Mouse (Mus musculus) cerebellum, postnatal 10 days (tissue): ENCODE measurements around the gene Pidd1.
"Not testable (repeated sequence)": the region's sequence is repeated elsewhere in the genome, so short reads cannot be mapped to it uniquely, and the experiment has no call there.

Experiments used
- DNase-seq, 2 experiments: peaks; one replicate each; pipeline ENCODE4 v3.0.0; 2021; ENCODE audit warnings: mixed read lengths in 2 of 2

Pidd1 gene

DNA sequence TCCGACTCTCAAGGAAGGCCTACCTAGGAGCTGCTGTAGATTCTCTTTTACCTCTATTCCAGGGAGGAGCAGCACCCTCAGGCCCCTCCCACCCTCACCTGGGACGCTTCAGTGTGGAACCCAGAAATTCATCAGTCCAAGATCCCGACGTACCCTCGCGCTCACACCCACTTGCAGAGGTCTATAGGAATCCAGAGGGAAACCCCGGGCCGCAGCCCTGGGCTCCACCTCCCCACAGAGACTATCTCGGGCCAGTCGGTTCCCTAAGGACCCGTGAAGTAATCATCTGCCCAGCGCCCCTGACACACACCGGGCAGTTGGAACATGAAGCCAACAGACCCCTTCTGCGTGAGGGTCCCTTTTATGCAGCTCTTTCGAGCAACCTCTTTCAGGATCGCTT lies 30.5 kb downstream of the Pidd1 start:
- no peak for DNase-seq

DNA sequence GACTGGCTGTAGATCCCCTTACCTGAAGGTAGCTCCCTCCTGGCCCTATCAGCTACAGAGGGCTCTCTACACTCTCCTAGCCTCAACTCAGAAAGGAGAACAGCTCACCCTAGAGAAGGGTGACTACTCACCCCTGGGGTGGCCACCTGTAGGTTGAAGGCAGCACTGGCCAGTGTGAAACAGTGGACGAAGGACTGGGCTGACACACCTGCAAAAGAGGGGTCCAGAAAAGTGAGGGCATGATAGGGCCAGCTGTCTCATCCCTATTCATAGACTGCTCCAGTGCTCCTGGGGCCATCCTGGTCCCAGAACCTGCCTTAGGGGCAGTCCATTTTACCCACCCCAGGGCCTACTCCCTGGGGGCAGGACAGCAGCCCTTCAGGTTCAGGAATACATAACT lies 32.2 kb downstream of the Pidd1 start:
- DNase-seq: no peak

DNA sequence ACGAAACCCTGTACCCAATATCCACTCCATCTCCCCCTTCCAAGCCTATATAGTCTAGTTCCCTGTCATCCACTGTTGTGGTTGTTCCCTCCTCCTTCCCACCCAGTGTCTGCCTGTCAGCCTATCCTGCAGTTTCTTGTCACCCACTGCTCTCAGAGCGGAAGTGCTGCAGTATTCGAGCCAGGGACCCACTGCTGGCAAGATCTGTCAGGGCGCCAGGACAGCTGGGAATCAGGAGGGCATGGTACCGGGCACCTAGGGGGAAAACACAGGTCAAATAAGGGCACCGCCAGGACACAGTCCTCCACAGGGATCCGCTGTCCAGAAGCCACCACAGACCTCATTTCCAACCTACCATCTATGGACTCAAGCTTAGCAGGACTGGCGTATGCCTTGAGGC lies 33.2 kb downstream of the Pidd1 start:
- peak; percentile 34 for DNase-seq

DNA sequence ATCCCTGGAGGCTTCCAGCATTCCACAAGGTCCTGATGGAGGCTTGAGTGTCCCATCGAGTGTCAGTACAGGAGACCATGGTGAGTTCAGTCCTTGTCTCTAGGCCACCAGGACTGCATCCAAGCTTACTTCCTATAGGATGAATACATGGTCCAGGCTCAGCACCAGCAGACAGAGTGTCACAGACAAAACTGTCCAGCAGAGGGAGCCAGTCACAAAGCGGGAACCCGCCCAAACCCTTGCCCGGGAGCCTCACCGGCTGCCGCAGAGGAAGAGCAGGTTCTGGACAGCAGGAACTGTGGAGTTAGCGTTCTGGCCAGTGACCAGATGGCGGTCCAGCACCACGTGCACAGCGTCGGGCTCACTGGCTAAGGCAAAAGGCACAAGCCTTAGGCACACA lies 35.0 kb downstream of the Pidd1 start:
- DNase-seq: peak; percentile 96 to 98

DNA sequence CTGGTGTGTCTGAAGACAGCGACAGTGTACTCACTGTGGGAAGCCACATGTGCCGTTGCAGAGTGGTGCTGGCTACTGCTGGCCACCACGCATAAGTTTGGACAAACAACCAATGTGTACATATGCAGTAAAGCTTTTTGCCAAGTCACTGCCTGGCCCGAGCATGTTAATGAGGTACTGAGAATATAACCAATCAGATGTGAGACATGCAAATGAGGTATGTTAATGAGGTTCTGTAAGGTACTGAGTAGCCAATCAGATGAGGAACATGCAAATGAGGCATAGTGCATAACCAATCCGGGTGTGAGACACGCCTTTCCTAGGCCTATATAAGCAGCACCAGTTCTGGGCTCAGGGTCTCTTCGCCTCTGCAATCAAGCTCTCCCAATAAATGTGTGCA lies 36.2 kb downstream of the Pidd1 start:
- not testable (repeated sequence) for DNase-seq

DNA sequence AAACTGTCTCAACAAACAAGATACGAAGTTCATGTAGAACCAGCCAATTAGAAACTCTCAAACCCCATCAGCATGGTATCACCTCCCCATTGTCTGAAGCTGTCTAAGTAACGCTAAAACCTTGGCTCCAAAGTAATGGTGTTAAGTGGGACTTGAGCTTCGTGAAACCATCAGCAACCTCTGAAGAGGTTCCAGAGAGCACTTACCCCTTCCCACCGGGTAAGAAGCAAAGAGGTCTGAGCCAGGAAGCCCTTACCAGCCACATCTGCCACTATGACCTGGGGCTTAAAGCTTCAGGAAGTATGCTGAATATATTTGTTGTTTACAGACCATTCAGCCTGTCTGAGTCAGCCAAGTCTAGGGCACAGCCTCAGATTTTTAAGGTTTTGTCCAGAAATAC lies 38.4 kb downstream of the Pidd1 start:
- DNase-seq: no peak

DNA sequence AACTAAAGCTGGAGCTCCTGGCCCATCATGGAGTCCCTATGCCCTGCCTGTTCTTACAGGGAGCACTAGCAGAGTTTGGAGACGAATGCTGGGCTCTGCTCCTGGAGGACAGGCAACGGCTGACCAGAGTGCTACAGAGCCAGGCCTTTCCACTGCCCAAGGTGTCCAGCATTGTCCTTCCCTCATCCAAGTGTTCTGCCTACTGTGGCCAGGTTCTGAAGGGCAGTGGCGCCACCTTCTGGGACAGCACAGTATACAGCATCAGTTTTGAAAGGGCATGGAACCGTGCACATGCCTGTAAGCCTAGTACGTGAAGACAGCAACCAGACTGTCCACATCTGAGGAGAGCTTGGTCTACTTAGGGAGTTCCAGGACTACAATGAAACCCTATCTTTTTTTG lies 40.5 kb downstream of the Pidd1 start:
- peak; percentile 75 to 78 for DNase-seq

DNA sequence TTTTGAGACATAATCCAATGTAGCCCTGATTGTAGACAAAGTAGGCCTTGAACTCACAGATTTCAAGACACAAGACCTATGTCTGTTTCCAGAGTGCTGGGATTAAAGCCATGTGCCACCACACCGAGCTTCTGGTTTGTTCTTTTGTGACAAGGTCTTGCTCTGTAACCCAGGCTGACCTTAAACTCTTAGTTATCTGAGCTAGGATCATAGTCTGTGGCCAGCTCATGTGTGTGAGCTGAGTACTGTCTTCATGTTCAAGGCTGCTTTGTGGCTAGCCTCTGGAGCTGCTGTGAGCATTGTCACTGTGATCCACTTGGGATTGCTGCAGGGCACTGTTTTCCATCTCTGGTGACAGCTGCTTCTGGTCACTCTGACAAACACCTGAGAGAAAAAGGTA lies 48.5 kb downstream of the Pidd1 start:
- no peak for DNase-seq

DNA sequence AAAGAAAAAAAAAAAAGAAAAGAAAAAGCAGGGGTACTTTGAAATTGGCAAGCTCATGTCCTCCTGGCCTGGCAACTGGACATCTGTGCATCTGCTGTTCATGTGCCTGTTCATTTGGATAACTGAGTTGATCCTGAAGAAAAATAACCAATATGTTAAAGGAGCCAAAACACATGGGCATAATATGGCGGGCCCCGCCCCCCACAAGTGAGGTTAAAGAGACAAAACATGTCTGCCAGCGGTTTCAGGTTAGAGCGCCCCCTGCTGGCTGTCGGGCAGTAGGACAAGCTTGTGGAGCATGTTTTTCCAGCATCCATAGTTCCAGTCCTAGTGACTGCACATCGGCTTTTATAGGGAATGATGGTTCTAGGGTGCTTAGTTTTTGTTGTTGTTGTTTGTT lies 49.1 kb downstream of the Pidd1 start:
- DNase-seq: peak; percentile 84 to 86

DNA sequence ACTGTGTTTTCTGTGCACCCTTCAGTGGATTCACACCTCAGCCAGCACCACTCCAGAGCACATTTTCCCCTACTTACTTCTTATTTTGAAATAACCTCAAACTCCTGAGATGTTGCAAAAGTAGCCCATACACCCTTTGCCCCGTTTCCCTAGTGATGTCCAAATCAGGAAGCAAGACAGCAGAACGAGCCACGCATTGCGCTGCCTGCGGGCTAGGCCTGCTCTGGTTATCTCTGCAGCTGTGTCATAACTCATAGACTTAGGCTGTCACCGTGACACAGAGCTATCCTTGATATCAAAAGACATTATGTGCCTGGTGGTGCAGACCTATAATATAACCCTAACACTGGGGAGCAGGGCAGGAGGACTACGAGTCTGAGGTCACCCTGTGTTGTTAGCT lies 49.7 kb downstream of the Pidd1 start:
- DNase-seq: no peak

DNA sequence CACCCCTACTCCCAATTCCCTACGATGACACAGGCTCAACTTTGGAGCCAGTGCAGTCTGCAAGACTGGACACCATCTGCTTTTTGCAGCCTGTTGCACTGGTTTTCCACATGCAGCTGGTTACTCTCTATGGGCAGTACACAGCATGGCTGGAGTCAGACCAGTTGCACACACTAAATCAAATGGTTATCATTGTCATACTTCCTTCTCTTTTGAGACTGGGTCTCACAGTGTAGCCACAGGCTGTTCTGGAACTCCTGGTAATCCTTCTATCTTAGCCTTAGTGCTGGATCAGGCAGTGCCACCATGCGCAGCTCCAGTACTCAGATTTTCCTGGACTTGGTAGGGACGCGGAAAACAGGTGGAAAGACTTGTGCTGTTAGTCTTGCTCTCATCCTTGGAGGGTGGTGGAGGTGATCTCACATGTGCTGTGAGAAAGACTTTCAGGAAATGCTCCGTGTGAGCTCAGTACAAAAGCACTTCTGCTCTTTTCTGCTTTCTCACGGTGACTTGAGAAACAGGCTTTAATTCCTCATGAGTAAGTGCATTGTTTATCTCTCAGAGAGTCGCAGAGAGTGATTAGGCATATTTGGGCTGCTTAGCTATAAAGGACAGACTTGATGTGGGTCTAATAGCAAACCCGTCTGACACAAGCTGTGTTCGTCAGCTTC lies 51.1 kb downstream of the Pidd1 start:
- no peak for DNase-seq

DNA sequence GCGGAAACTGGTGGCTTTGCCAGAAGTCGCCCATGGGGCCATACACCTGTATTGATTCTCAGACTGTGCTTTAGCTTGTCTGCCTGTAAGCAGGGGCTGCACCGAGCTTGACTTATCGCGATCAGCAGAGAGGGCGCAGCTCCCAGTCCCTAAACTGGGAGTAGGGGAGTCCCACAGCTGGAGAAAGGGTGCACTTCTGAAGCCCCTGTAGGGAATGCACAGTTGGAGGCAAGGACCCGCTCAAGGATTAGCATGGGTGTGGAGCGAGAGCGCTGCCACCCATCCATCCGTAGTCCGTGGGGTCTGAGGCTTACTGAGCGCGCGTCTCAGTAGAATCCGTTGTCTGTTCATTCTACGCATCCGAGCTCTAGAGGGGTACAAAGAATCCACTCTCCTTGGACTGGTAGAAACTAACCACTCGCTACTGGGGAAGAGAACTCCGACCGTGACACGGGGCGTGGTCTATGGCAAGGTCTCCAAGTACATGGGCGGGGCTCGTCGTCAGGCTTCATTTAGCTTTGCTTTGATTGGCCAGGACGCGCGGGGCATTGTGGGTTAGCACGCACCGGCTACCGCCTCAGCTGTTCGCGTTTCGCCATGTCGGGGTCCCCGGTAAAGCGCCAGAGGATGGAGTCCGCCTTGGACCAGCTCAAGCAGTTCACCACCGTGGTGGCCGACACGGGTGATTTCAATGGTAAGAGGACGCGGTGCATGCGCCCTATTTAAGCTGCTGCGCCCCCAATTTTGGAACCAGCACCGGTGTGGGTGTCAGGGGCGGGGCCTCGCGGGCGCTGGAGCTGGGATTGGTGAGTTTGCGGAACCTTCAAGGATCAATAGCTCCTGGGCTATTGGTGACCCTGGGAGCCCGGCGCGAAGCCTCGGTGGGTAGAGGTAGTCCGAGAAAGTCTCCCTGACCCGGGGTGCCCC lies 51.9 kb downstream of the Pidd1 start, which contains the start of gene Taldo1:
Taldo1 (plus strand) TSS at position 575 of the 927 bp plus-strand sequence.
- DNase-seq: peak; percentile 97 to 98

DNA sequence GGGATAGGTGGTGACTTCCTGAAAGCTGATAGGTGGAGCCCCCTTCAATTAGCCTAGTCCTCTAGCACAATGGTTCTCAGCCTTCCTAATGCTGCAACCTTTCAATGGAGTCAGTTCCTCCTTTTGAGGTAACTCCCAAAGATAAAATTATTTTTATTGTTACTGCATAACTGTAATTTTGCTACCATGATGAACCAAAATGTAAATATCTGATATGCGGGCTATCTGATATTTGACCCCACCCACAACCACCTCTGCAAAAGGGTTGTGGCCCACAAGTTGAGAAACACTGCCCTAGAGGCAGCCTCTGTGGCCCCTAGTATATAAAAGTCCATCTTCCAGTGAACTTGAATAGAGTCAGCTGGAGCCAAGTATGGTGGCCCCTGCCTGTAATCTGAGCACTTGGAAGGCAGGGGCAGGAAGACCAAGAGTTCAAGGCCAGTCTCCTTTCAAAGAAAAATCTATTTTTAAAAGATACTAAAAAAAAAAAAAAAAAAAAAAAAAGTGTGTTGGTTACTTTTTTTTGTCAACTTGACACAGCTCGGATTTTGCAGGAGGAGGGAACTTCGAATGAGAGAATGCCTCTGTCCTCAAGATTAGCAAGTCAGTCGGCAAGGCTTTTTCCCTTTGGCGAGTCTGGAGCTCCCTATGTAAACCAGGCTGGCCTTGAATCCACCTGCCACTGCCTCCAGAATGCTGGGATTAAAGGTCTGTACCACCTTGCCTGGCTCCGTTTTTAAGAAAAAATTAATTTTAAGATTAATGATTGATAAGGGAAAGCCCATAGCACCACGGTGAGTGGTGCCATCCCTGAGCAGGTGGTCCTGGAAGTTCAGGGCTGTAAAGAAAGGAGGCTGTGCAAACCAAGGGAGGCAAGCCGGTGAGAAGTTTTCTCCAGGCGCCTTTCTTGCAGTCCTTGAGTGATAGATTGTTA lies 53.2 kb downstream of the Pidd1 start:
- no peak for DNase-seq

DNA sequence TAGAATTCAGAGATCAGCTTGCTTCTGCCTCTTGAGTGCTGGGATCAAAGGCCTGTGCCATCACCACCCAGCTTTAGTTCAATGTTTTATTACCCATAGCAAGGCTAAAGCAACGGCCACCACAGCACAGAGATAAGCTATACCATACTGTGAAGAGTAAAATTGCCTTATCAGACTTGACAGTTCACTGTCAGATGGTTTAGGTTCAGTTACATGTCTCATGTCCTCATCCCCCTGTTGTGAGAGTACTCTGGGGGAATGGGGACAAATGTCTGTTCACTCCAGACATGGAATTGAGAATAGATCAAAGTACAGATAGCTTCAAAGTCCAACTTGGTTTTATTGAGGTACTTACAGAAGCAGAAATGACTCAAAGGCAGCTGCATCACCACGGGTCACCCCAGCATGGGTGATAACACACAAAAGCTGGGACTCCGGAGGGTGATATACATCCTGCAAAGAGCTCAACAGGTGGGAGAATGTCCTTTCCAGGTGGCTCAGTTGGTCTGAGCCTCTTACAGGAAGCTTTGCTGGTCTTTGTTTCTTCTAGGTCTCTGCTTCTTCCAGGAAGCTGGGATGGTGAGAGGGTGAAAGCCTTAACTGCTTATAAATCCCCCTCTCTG lies 55.2 kb downstream of the Pidd1 start:
- no peak for DNase-seq
